Mouse (Mus musculus): ENCODE measurements at regions not wholly inside any gene's neighbourhood (a gene's known extent, or its start where the extent isn't known, plus 50 kb on each side); places are given as distances from the start of the nearest gene placed in this dataset.

GRCm38 (mm10) chr7:95926119-95927039 is 244.7 kb upstream of the Tenm4 start:
- TF ChIP-seq CTCF (IDR thresholded peaks at IDR 0.05; ENCODE audit: low read depth): no peak
- no peak for TF ChIP-seq EP300 (IDR thresholded peaks at IDR 0.05; ENCODE audit: low read depth)
